Mouse (Mus musculus) myocyte (in vitro differentiated cells): ENCODE data around the gene Adi1. TPM values are rescaled to one million over a fixed set of nuclear protein-coding genes. Genes with fewer than 3 reads are reported as not detected.

Experiments
- H3K27me3 ChIP-seq: one replicate; pipeline ENCODE4 v1.6.1; 2011; ENCODE audit not compliant: control insufficient read depth, insufficient read depth, insufficient read length
- H3K36me3 ChIP-seq: one replicate; pipeline ENCODE4 v1.6.1; 2011; ENCODE audit not compliant: control insufficient read depth, insufficient read depth
- H3K4me2 ChIP-seq: one replicate; pipeline ENCODE4 v1.6.1; 2011; ENCODE audit warnings: low read depth, control low read depth
- H3K4me3 ChIP-seq: one replicate; pipeline ENCODE4 v1.5.1; 2011; ENCODE audit warnings: mild to moderate bottlenecking, control low read depth, moderate library complexity
- H3K79me2 ChIP-seq: one replicate; pipeline ENCODE4 v1.6.1; 2011; ENCODE audit not compliant: control insufficient read depth, insufficient read depth
- H3ac ChIP-seq: one replicate; pipeline ENCODE4 v1.6.1; 2011; ENCODE audit not compliant: control insufficient read depth, insufficient read length
- CEBPB ChIP-seq: IDR thresholded peaks from 2 replicates; pipeline ENCODE4 v1.6.1; 2011; ENCODE audit warnings: mild to moderate bottlenecking, moderate library complexity; ENCODE audit not compliant: poor library complexity, insufficient read depth, severe bottlenecking
- E2F4 ChIP-seq: IDR thresholded peaks from one replicate; pipeline ENCODE4 v1.6.1; 2011; ENCODE audit warnings: mild to moderate bottlenecking, control low read depth, moderate library complexity; ENCODE audit not compliant: insufficient read depth
- MAX ChIP-seq: IDR thresholded peaks from one replicate; pipeline ENCODE4 v1.6.1; 2011; ENCODE audit warnings: low read depth, mild to moderate bottlenecking, control low read depth
- MYOD1 ChIP-seq, 3 experiments: IDR thresholded peaks; one replicate each; pipeline ENCODE4 v1.6.1; 2011; ENCODE audit warnings: control low read depth in 2 of 3, low read depth in 2 of 3, mild to moderate bottlenecking in 2 of 3, moderate library complexity in 1 of 3; ENCODE audit not compliant: insufficient read length in 2 of 3, control insufficient read depth in 1 of 3
- MYOG ChIP-seq, 3 experiments: IDR thresholded peaks; one replicate each; pipeline ENCODE4 v1.6.1; 2011; ENCODE audit warnings: control low read depth in 2 of 3, low read depth in 2 of 3, mild to moderate bottlenecking in 2 of 3; ENCODE audit not compliant: insufficient read length in 2 of 3, control insufficient read depth in 1 of 3, insufficient read depth in 1 of 3
- POLR2A ChIP-seq: IDR thresholded peaks from one replicate; pipeline ENCODE4 v1.6.1; 2011; ENCODE audit warnings: low read depth, mild to moderate bottlenecking, control low read depth, moderate library complexity; ENCODE audit not compliant: insufficient read length
- POLR2AphosphoS2 ChIP-seq: IDR thresholded peaks from one replicate; pipeline ENCODE4 v1.6.1; 2011; ENCODE audit warnings: low read depth, control low read depth; ENCODE audit not compliant: insufficient read length
- REST ChIP-seq: IDR thresholded peaks from one replicate; pipeline ENCODE4 v1.6.1; 2011; ENCODE audit warnings: mild to moderate bottlenecking, control low read depth, moderate library complexity; ENCODE audit not compliant: insufficient read depth, insufficient read length
- SRF ChIP-seq: IDR thresholded peaks from one replicate; pipeline ENCODE4 v1.6.1; 2011; ENCODE audit warnings: low read depth; ENCODE audit not compliant: control insufficient read depth, insufficient read length
- TCF12 ChIP-seq: IDR thresholded peaks from one replicate; pipeline ENCODE4 v1.6.1; 2011; ENCODE audit warnings: mild to moderate bottlenecking, control low read depth; ENCODE audit not compliant: poor library complexity, insufficient read depth, severe bottlenecking
- TCF3 ChIP-seq: IDR thresholded peaks from one replicate; pipeline ENCODE4 v1.6.1; 2011; ENCODE audit warnings: low read depth, control low read depth; ENCODE audit not compliant: insufficient read length
- USF1 ChIP-seq: IDR thresholded peaks from one replicate; pipeline ENCODE4 v1.6.1; 2011; ENCODE audit warnings: low read depth, mild to moderate bottlenecking, control low read depth, moderate library complexity
- polyA plus RNA-seq: library from polyadenylated mRNA; unstranded; fragments of >200 nt; fragmentation: generic; extraction: Trizol; gene quantifications from one replicate; pipeline ENCODE4 v1.2.1, GENCODE M21; 2012; ENCODE audit warnings: missing spikeins

The Adi1 gene
- polyA plus RNA-seq, 1 experiment: 18.1 TPM

DNA sequence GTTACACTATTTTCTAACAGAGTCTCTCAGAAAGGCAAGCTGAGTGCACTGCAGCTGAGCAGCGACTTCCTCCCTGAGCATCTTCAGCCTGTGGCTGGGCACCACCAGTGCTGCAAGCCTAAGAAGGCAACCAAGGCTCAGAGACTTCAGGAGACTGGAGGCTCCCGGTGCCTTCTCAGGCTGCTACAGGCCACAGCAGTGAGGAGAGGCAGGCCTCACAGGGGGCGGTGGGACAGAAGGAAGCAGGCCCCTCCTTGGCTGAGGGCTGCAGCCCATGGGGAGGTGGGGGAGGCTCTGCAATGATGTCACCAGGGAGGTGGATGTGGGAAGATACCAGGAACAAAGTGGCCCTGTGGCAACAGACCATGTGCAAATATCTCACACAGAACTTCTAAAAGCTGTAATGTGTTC lies 25.1 kb downstream of the Adi1 start:
- H3K27me3 ChIP-seq: no peaks in the 10 kb centered on the region
- no peak overlapping the region for H3ac ChIP-seq
- no peak overlapping the region for H3K4me2 ChIP-seq
- no peak overlapping the region for H3K4me3 ChIP-seq
- no peaks in the 10 kb centered on the region for H3K36me3 ChIP-seq
- H3K79me2 ChIP-seq: no peaks in the 10 kb centered on the region
- no peak for TF ChIP-seq USF1
- TF ChIP-seq E2F4: no peak
- no peak for TF ChIP-seq CEBPB
- TF ChIP-seq MYOG (IDR thresholded peaks at IDR 0.05; ENCODE audit: control insufficient read depth in 1 of 3, insufficient read depth in 1 of 3, insufficient read length in 2 of 3, low read depth in 2 of 3): no peak
- no peak for TF ChIP-seq TCF3
- no peak for TF ChIP-seq POLR2AphosphoS2
- TF ChIP-seq MAX: no peak
- no peak for TF ChIP-seq TCF12
- TF ChIP-seq POLR2A: no peak
- TF ChIP-seq SRF: no peak
- TF ChIP-seq MYOD1 (IDR thresholded peaks at IDR 0.05; ENCODE audit: control insufficient read depth in 1 of 3, insufficient read length in 2 of 3, low read depth in 2 of 3): no peak
- no peak for TF ChIP-seq REST

DNA sequence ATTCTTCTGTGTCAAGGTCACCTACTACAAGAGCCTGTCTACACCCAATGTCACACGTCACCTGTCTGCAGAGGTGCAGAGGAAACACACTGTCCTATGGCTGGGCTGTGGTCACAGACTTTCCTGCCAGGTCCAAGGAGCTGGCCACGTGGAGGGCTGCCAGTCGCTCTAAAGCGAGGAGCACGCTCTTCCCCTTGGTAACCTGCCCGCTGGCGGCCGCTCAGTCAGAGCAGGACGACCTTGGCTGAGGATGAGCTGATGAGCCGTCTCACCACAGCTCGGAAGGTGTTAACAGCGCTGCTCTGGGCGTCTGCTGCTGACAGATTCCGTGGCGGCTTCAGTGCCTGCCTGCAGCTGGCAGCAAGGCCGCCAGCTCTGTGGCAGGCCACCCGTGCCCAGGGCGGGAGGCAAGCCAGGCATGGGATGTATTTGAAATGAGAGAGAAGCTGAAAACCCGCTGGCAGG lies 25.6 kb downstream of the Adi1 start:
- Histone ChIP-seq H3K4me3 (no peak overlapping the region), H3K27me3 (no peaks in the 10 kb centered on the region), H3K36me3 (no peaks in the 10 kb centered on the region), H3K79me2 (no peaks in the 10 kb centered on the region), H3ac (no peak overlapping the region), H3K4me2 (no peak overlapping the region)
- TF ChIP-seq SRF (no peak), E2F4 (no peak), TCF12 (no peak), USF1 (no peak), POLR2A (no peak), CEBPB (no peak), POLR2AphosphoS2 (no peak), MYOD1 (IDR thresholded peaks at IDR 0.05; ENCODE audit: control insufficient read depth in 1 of 3, insufficient read length in 2 of 3, low read depth in 2 of 3) (no peak), MYOG (IDR thresholded peaks at IDR 0.05; ENCODE audit: control insufficient read depth in 1 of 3, insufficient read depth in 1 of 3, insufficient read length in 2 of 3, low read depth in 2 of 3) (no peak), MAX (no peak)

DNA sequence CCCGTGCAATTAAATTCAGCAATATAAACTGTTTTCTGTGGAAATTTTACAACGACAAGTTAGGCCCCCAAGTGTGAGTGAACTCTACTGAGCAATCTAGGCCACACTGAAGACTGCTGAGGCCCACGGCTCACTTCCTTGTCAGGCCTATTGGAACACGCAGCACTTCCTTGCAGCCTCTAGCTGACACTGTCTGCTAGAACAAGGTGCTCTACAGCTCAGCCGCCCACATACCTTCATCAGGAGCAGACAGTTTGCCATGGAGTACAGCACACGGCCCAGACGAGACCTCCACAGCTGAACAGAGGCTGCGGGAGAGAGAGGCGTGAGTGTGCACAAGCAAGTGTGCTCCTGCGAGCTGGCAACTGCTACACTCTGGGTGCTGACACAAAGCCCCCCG lies 26.3 kb downstream of the Adi1 start:
- TF ChIP-seq REST (no peak), MYOG (IDR thresholded peaks at IDR 0.05; ENCODE audit: control insufficient read depth in 1 of 3, insufficient read depth in 1 of 3, insufficient read length in 2 of 3, low read depth in 2 of 3) (no peak), TCF12 (no peak), CEBPB (no peak), MAX (no peak), POLR2A (no peak), MYOD1 (IDR thresholded peaks at IDR 0.05; ENCODE audit: control insufficient read depth in 1 of 3, insufficient read length in 2 of 3, low read depth in 2 of 3) (no peak), E2F4 (no peak), TCF3 (no peak), POLR2AphosphoS2 (no peak), SRF (no peak), USF1 (no peak)
- Histone ChIP-seq H3K36me3 (no peaks in the 10 kb centered on the region), H3K4me2 (no peak overlapping the region)

DNA sequence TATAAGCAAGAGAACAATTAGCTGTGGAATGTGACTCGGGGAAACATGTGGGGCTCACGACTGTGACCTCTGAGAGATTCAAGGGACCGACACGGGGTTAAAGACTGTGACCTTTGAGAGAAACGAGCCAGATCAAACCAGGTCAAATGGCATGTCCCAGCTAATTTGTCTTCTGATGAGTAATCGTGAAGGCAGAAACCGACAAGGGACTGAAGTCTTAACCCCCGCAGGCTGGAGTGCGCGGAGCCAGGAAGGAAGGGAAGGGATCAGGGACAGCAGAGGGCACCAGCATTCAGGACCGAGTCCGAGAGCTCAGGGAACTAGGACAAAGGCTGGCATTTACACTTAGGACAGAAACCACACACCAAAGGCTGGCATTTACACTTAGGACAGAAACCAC lies 29.4 kb downstream of the Adi1 start:
- Histone ChIP-seq H3ac (no peak overlapping the region), H3K27me3 (no peaks in the 10 kb centered on the region), H3K4me2 (no peak overlapping the region), H3K4me3 (no peak overlapping the region), H3K79me2 (no peaks in the 10 kb centered on the region), H3K36me3 (no peaks in the 10 kb centered on the region)
- no peak for TF ChIP-seq MAX
- TF ChIP-seq REST: no peak
- TF ChIP-seq E2F4: no peak
- no peak for TF ChIP-seq CEBPB
- no peak for TF ChIP-seq TCF12
- no peak for TF ChIP-seq MYOD1 (IDR thresholded peaks at IDR 0.05; ENCODE audit: control insufficient read depth in 1 of 3, insufficient read length in 2 of 3, low read depth in 2 of 3)
- TF ChIP-seq POLR2AphosphoS2: no peak
- no peak for TF ChIP-seq SRF
- no peak for TF ChIP-seq USF1
- TF ChIP-seq MYOG (IDR thresholded peaks at IDR 0.05; ENCODE audit: control insufficient read depth in 1 of 3, insufficient read depth in 1 of 3, insufficient read length in 2 of 3, low read depth in 2 of 3): no peak
- no peak for TF ChIP-seq POLR2A
- TF ChIP-seq TCF3: no peak

More for the DNA sequence above, 26.3 kb downstream of the Adi1 start:
- Histone ChIP-seq H3ac (no peak overlapping the region), H3K27me3 (no peaks in the 10 kb centered on the region), H3K4me3 (no peak overlapping the region), H3K79me2 (no peaks in the 10 kb centered on the region)

DNA sequence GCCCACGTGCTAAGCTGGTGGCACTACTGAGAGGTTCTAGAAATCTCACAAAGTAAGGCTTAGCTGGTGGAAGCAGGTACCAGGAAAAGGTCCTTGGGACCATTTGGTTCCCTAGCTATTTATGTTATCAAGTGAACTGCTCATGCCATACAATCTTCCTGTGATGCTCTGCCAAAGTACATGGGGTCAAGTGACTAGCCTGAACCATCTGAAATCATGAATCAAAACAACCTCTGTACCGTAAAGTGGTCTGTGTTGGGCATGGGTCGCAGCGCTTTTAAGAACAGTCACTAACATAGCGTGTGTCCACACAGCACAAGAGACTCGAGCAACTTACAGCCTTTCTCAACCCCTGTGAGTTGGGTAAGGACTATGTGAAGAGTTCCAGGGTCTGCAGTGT lies 30.2 kb downstream of the Adi1 start:
- no peaks in the 10 kb centered on the region for H3K36me3 ChIP-seq
- no peaks in the 10 kb centered on the region for H3K27me3 ChIP-seq
- H3K79me2 ChIP-seq: no peaks in the 10 kb centered on the region
- no peak overlapping the region for H3K4me3 ChIP-seq
- TF ChIP-seq USF1 (no peak), TCF3 (no peak)
- H3K4me2 ChIP-seq: no peak overlapping the region
- no peak overlapping the region for H3ac ChIP-seq
